Mouse (Mus musculus) olfactory bulb, adult 2 months (tissue): Measurements from ENCODE around the gene Myrip. TPM values are rescaled to one million over a fixed set of nuclear protein-coding genes. Genes with fewer than 3 reads are reported as not detected.

ENCODE experiments used
- H3K27ac ChIP-seq: fragments of 200-500 bp; 2 replicates; pipeline ENCODE4 v1.5.1; 2012; ENCODE audit warnings: low read depth, low read length; ENCODE audit not compliant: insufficient read depth
- H3K4me1 ChIP-seq: fragments of 200-500 bp; 2 replicates; pipeline ENCODE4 v1.6.1; 2012; ENCODE audit warnings: low read length; ENCODE audit not compliant: control insufficient read depth, insufficient read depth
- H3K4me3 ChIP-seq: fragments of 200-500 bp; 2 replicates; pipeline ENCODE4 v1.5.1; 2012; ENCODE audit warnings: mild to moderate bottlenecking, low read depth, low read length, moderate library complexity; ENCODE audit not compliant: insufficient read depth
- CTCF ChIP-seq: fragments of 200-500 bp; IDR thresholded peaks from 2 replicates; pipeline ENCODE4 v1.5.1; 2012; ENCODE audit warnings: low read depth, mild to moderate bottlenecking, low read length, moderate library complexity; ENCODE audit not compliant: insufficient read depth
- POLR2A ChIP-seq: fragments of 200-500 bp; IDR thresholded peaks from 2 replicates; pipeline ENCODE4 v1.6.1; 2012; ENCODE audit warnings: mild to moderate bottlenecking, low read depth, low read length, moderate library complexity; ENCODE audit not compliant: insufficient read depth
- WGBS: fragments of 180-500 bp; shearing (Covaris S2); methylation state at CpG from one replicate; pipeline ENCODE4 v1.1.7; 2018; 5-methylcytosine and 5-hydroxymethylcytosine counted together
- polyA plus RNA-seq: library from polyadenylated mRNA; stranded (reverse); fragments of >200 nt; gene quantifications from 2 replicates; pipeline ENCODE4 v1.2.4, GENCODE M21; 2012; ENCODE audit warnings: low replicate concordance; ENCODE audit not compliant: missing spikeins, insufficient read depth, insufficient read length

Myrip gene
- polyA plus RNA-seq, 1 experiment = not detected

GRCm38 (mm10) chr9:120350346-120350745 lies 49.0 kb downstream of the Myrip start:
- TF ChIP-seq POLR2A (no peak), CTCF (no peak)
- Histone ChIP-seq H3K4me1 (peaks cover 3% of the 10 kb centered on the region; the same call in 1 of the 2 replicates), H3K27ac (no peak overlapping the region), H3K4me3 (no peak overlapping the region)
- 79% methylated on average over 6 of the region's 6 CpGs for WGBS

- H3K27ac ChIP-seq = no peak overlapping the region
- WGBS = 85% methylated on average over 7 of the region's 7 CpGs
Observed at GRCm38 (mm10) chr9:120351061-120351460, 49.7 kb downstream of the Myrip start.

GRCm38 (mm10) chr9:120351474-120351873 lies 50.2 kb downstream of the Myrip start:
- Histone ChIP-seq H3K4me1 (peaks cover under 1% of the 10 kb centered on the region; the same call in 1 of the 2 replicates), H3K27ac (no peak overlapping the region), H3K4me3 (no peak overlapping the region)
- WGBS = 89% methylated on average over 8 of the region's 8 CpGs
- TF ChIP-seq POLR2A (no peak), CTCF (no peak)

More at GRCm38 (mm10) chr9:120351061-120351460, 49.7 kb downstream of the Myrip start:
- Histone ChIP-seq H3K4me3 (no peak overlapping the region), H3K4me1 (peaks cover 3% of the 10 kb centered on the region; the same call in 1 of the 2 replicates)
- TF ChIP-seq POLR2A = no peak
- TF ChIP-seq CTCF = no peak

DNA sequence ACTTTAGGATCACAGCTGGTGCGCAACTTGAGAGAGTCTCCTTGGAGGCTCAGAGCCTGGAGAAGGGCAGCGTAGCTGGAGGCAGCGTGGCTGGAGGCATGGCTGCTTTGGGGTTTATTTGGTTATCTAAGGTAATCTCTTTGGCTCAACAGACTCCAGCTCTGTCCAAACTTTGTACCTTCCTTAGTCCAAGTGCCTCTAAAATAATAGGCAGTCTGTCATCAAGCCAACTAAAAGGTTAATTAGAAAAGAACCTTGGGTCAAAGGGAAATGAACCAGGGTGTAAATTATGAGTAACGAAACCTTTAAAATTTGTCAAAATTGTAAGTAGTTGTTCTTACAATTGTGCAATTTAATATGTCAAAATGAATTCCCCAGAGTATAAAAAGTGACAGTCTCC lies 51.7 kb downstream of the Myrip start:
- no peak overlapping the region for H3K27ac ChIP-seq
- 95% methylated on average over 4 of the region's 4 CpGs for WGBS

DNA sequence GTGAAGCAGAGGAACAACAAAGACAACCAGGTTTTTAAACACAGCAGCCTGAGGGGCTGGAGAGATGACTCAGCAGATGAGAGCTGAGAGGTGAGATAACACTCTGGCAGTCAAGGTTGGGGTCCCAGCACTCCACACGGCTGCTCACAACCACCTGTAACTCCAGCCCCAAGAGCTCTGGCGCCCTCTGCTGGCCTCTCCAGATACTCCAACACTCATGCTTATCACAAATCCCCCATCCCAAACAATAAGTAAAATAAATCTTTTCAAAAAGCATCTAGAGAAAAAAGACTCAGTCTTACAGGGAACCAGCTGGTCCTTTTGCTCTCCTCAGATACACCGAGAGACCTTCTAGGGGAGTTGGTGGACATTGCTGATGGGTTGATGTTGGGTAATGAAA lies 52.7 kb downstream of the Myrip start:
- no peaks in the 10 kb centered on the region for H3K4me1 ChIP-seq
- H3K27ac ChIP-seq = no peak overlapping the region
- TF ChIP-seq POLR2A (no peak), CTCF (no peak)
- H3K4me3 ChIP-seq = no peak overlapping the region
- WGBS = 82% methylated on average over 3 of the region's 3 CpGs

More for the DNA sequence above, 51.7 kb downstream of the Myrip start:
- Histone ChIP-seq H3K4me1 (no peaks in the 10 kb centered on the region), H3K4me3 (no peak overlapping the region)
- no peak for TF ChIP-seq CTCF

- no peak overlapping the region for H3K4me3 ChIP-seq
- 0 out of 2 replicates have a peak, but pooled peaks cover under 1% of the 10 kb centered on the region for H3K4me1 ChIP-seq
- H3K27ac ChIP-seq = no peak overlapping the region
- WGBS = 88% methylated on average over 12 of the region's 12 CpGs
- TF ChIP-seq POLR2A (no peak), CTCF (no peak)
Observed at GRCm38 (mm10) chr9:120354550-120355345, 53.4 kb downstream of the Myrip start.

- Histone ChIP-seq H3K4me1 (peaks cover 6% of the 10 kb centered on the region), H3K4me3 (no peak overlapping the region), H3K27ac (no peak overlapping the region)
- WGBS = 94% methylated on average over 6 of the region's 6 CpGs
- no peak for TF ChIP-seq CTCF
- no peak for TF ChIP-seq POLR2A
Observed at GRCm38 (mm10) chr9:120356490-120356889, 55.2 kb downstream of the Myrip start.

- WGBS = 55% methylated on average over 6 of the region's 6 CpGs
- Histone ChIP-seq H3K27ac (no peak overlapping the region), H3K4me1 (peaks cover 6% of the 10 kb centered on the region), H3K4me3 (no peak overlapping the region)
- TF ChIP-seq POLR2A (no peak), CTCF (no peak)
Observed at GRCm38 (mm10) chr9:120358060-120358459, 56.7 kb downstream of the Myrip start.

GRCm38 (mm10) chr9:120360397-120361177 lies 59.3 kb downstream of the Myrip start:
- H3K4me1 ChIP-seq = peaks cover 15% of the 10 kb centered on the region
- 58% methylated on average over 14 of the region's 14 CpGs for WGBS
- TF ChIP-seq CTCF = no peak
- peak overlapping the region; percentile 53 for H3K27ac ChIP-seq
- H3K4me3 ChIP-seq = no peak overlapping the region
